Mouse (Mus musculus) kidney, postnatal 0 days (tissue): ENCODE data around the gene Trp53rkb. TPM values are rescaled to one million over a fixed set of nuclear protein-coding genes. Genes with fewer than 3 reads are reported as not detected.
A peak's percentile ranks its signal among the peaks of the same experiment; 100 is the strongest.

ENCODE experiments used
- ATAC-seq: fragments of 200-750 bp; cut with Nextera tagmentation; replicated peaks from 2 replicates; pipeline ENCODE4 v1.8.0; 2017; ENCODE audit warnings: low read depth, moderate number of reproducible peaks, moderate TSS enrichment, moderate library complexity; ENCODE audit not compliant: low FRiP score
- DNase-seq: peaks from one replicate; pipeline ENCODE4 v3.0.0-alpha.2; 2016; ENCODE audit warnings: low spot score
- H3K27ac ChIP-seq: fragments of 300-500 bp; sonication (generic); 2 replicates; pipeline ENCODE4 v1.5.1; 2014; ENCODE audit warnings: mild to moderate bottlenecking
- H3K27me3 ChIP-seq: fragments of 300-500 bp; sonication (generic); 2 replicates; pipeline ENCODE4 v1.6.1; 2014; ENCODE audit warnings: low read length, mixed read lengths; ENCODE audit not compliant: insufficient read depth
- H3K36me3 ChIP-seq: fragments of 300-500 bp; sonication (generic); 2 replicates; pipeline ENCODE4 v1.6.1; 2014; ENCODE audit warnings: low read length, mixed read lengths; ENCODE audit not compliant: insufficient read depth
- H3K4me1 ChIP-seq: fragments of 300-500 bp; sonication (generic); replicated peaks from 2 replicates; pipeline ENCODE4 v1.6.1; 2014; ENCODE audit warnings: antibody characterized with exemption, low read length, mixed read lengths; ENCODE audit not compliant: insufficient read depth
- H3K4me2 ChIP-seq: fragments of 300-500 bp; sonication (generic); 2 replicates; pipeline ENCODE4 v1.6.1; 2014; ENCODE audit warnings: mild to moderate bottlenecking, low read length, moderate library complexity, mixed read lengths
- H3K4me3 ChIP-seq: fragments of 300-500 bp; sonication (generic); replicated peaks from 2 replicates; pipeline ENCODE4 v1.5.1; 2014; ENCODE audit warnings: low read depth, low read length
- H3K9ac ChIP-seq: fragments of 300-500 bp; sonication (generic); 2 replicates; pipeline ENCODE4 v1.6.1; 2014; ENCODE audit warnings: low read depth, low read length
- H3K9me3 ChIP-seq: fragments of 300-500 bp; sonication (generic); replicated peaks from 2 replicates; pipeline ENCODE4 v1.6.1; 2016; ENCODE audit warnings: low read length, inconsistent platforms, mixed read lengths
- CTCF ChIP-seq: IDR thresholded peaks from 2 replicates; pipeline ENCODE4 v1.5.1; 2016; ENCODE audit warnings: antibody characterized with exemption, low read depth, mild to moderate bottlenecking, moderate library complexity
- WGBS: fragments of 180-500 bp; shearing (Covaris S2); extraction: QIAGEN DNeasy Blood & Tissue Kit; methylation state at CpG from one replicate; pipeline ENCODE4 v1.1.7; 2014; 5-methylcytosine and 5-hydroxymethylcytosine counted together
- polyA plus RNA-seq: library from polyadenylated mRNA; unstranded; fragments of >200 nt; fragmentation: Nextera tagmentation; extraction: Ambion mirVana; gene quantifications from 2 replicates; pipeline ENCODE4 v1.2.1, GENCODE M21; 2015

Gene Trp53rkb
- polyA plus RNA-seq, 1 experiment from 2014 or later = 7.8 TPM

GRCm38 (mm10) chr2:166824386-166824785 lies 32.1 kb downstream of the Trp53rkb start:
- DNase-seq (no peak), ATAC-seq (no peak)
- Histone ChIP-seq H3K9ac (no peak overlapping the region), H3K4me2 (no peak overlapping the region), H3K4me3 (no peak overlapping the region), H3K36me3 (no peaks in the 10 kb centered on the region), H3K4me1 (0 out of 2 replicates have a peak, but pooled peaks cover 4% of the 10 kb centered on the region), H3K9me3 (no peaks in the 10 kb centered on the region), H3K27me3 (no peaks in the 10 kb centered on the region), H3K27ac (no peak overlapping the region)
- TF ChIP-seq CTCF = no peak
- 89% methylated on average over 5 of the region's 5 CpGs for WGBS

GRCm38 (mm10) chr2:166824998-166825397 lies 32.7 kb downstream of the Trp53rkb start:
- no peak overlapping the region for H3K4me3 ChIP-seq
- WGBS = 78% methylated on average over 5 of the region's 5 CpGs
- H3K27ac ChIP-seq = no peak overlapping the region
- TF ChIP-seq CTCF = no peak
- no peaks in the 10 kb centered on the region for H3K36me3 ChIP-seq
- ATAC-seq (no peak), DNase-seq (no peak)
- no peaks in the 10 kb centered on the region for H3K27me3 ChIP-seq
- 0 out of 2 replicates have a peak, but pooled peaks cover 4% of the 10 kb centered on the region for H3K4me1 ChIP-seq
- no peak overlapping the region for H3K4me2 ChIP-seq
- no peaks in the 10 kb centered on the region for H3K9me3 ChIP-seq
- no peak overlapping the region for H3K9ac ChIP-seq

GRCm38 (mm10) chr2:166826491-166827224 lies 34.3 kb downstream of the Trp53rkb start:
- WGBS = 92% methylated on average over 8 of the region's 8 CpGs
- no peak for TF ChIP-seq CTCF
- no peaks in the 10 kb centered on the region for H3K4me1 ChIP-seq
- no peaks in the 10 kb centered on the region for H3K27me3 ChIP-seq
- no peak overlapping the region for H3K4me2 ChIP-seq
- no peak overlapping the region for H3K4me3 ChIP-seq
- H3K36me3 ChIP-seq = no peaks in the 10 kb centered on the region
- H3K9me3 ChIP-seq = no peaks in the 10 kb centered on the region
- no peak for DNase-seq
- ATAC-seq = no peak
- H3K27ac ChIP-seq = no peak overlapping the region
- H3K9ac ChIP-seq = no peak overlapping the region

- H3K4me1 ChIP-seq = no peaks in the 10 kb centered on the region
- WGBS = 88% methylated on average over 12 of the region's 12 CpGs
- no peak overlapping the region for H3K4me2 ChIP-seq
- ATAC-seq = no peak
- H3K27ac ChIP-seq = no peak overlapping the region
- H3K4me3 ChIP-seq = no peak overlapping the region
- H3K9ac ChIP-seq = no peak overlapping the region
- H3K36me3 ChIP-seq = no peaks in the 10 kb centered on the region
- H3K9me3 ChIP-seq = no peaks in the 10 kb centered on the region
- no peak for TF ChIP-seq CTCF
- no peak for DNase-seq
- H3K27me3 ChIP-seq = no peaks in the 10 kb centered on the region
Observed at GRCm38 (mm10) chr2:166828306-166828705, 36.0 kb downstream of the Trp53rkb start.

GRCm38 (mm10) chr2:166830350-166830749 lies 38.0 kb downstream of the Trp53rkb start:
- WGBS = 74% methylated on average over 5 of the region's 5 CpGs
- H3K27me3 ChIP-seq = no peaks in the 10 kb centered on the region
- no peak for TF ChIP-seq CTCF

GRCm38 (mm10) chr2:166834091-166834490 lies 41.8 kb downstream of the Trp53rkb start:
- TF ChIP-seq CTCF = no peak
- Histone ChIP-seq H3K27me3 (no peaks in the 10 kb centered on the region), H3K9me3 (no peaks in the 10 kb centered on the region), H3K4me1 (no peaks in the 10 kb centered on the region), H3K4me2 (no peak overlapping the region), H3K36me3 (peaks cover 9% of the 10 kb centered on the region; the same call in 1 of the 2 replicates), H3K27ac (no peak overlapping the region), H3K9ac (no peak overlapping the region), H3K4me3 (no peak overlapping the region)
- ATAC-seq = peak; percentile 69; the same call in 1 of the 2 replicates
- DNase-seq = no peak
- 93% methylated on average over 2 of the region's 2 CpGs for WGBS

More at GRCm38 (mm10) chr2:166830350-166830749, 38.0 kb downstream of the Trp53rkb start:
- Histone ChIP-seq H3K9me3 (no peaks in the 10 kb centered on the region), H3K4me2 (no peak overlapping the region), H3K4me1 (no peaks in the 10 kb centered on the region), H3K9ac (no peak overlapping the region), H3K27ac (no peak overlapping the region), H3K4me3 (no peak overlapping the region), H3K36me3 (peaks cover 6% of the 10 kb centered on the region; the same call in 1 of the 2 replicates)
- DNase-seq (no peak), ATAC-seq (no peak)

- no peaks in the 10 kb centered on the region for H3K4me1 ChIP-seq
- no peak for TF ChIP-seq CTCF
- no peak overlapping the region for H3K4me3 ChIP-seq
- H3K27ac ChIP-seq = no peak overlapping the region
- peaks cover 9% of the 10 kb centered on the region; the same call in 1 of the 2 replicates for H3K36me3 ChIP-seq
- no peaks in the 10 kb centered on the region for H3K27me3 ChIP-seq
- ATAC-seq = no peak
- 86% methylated on average over 4 of the region's 4 CpGs for WGBS
- H3K9me3 ChIP-seq = no peaks in the 10 kb centered on the region
- no peak overlapping the region for H3K4me2 ChIP-seq
- DNase-seq = no peak
- no peak overlapping the region for H3K9ac ChIP-seq
Observed at GRCm38 (mm10) chr2:166834796-166835195, 42.5 kb downstream of the Trp53rkb start.
